Mouse (Mus musculus) fat pad, adult 2 months (tissue): ENCODE measurements at regions not wholly inside any gene's neighbourhood (a gene's known extent, or its start where the extent isn't known, plus 50 kb on each side); places are given as distances from the start of the nearest gene placed in this dataset.

ENCODE experiments used
- DNase-seq: peaks from one replicate; pipeline ENCODE4 v3.0.0-alpha.2; 2011; ENCODE audit warnings: low read depth, low spot score; ENCODE audit errors: extremely low read depth

DNA sequence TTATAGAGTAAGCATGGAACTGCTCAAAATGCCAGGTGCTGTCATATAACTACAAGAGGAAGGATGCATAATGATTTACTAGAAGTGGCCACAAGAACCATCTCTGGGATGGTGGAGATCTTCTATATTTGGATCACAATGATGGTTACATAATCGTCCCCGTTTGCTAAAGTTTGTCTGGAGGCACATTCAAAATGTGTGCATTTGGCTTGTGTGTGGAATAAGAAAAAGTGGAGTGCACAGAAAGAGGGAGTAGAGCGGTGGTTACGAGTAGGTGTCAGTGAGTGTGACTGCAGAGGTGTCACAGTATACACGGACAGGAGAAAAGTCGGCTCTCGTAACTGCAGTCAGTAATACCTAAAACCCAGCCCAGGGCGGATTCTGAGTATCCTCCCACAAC, 238.3 kb upstream of the Cnr1 start:
- DNase-seq: no peak

DNA sequence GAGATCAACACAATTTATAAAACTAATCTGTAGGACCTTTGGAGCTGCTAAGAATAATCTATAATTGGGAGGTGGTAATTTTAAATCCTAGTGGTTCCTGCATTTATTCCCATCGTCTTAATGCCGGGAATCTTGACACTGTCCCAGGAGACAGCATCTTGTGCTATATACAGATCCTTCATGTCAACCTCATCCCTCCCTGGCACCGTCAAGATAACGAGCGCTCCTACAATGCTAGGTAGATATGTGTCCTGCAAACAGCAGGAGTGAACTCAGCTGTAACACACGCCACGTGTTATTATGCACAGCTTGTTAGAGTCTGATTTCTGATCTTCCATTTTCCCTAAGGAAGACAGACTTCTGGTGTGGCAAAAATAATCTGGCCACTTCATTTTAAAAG, 237.0 kb upstream of the Cnr1 start:
- DNase-seq: no peak

DNA sequence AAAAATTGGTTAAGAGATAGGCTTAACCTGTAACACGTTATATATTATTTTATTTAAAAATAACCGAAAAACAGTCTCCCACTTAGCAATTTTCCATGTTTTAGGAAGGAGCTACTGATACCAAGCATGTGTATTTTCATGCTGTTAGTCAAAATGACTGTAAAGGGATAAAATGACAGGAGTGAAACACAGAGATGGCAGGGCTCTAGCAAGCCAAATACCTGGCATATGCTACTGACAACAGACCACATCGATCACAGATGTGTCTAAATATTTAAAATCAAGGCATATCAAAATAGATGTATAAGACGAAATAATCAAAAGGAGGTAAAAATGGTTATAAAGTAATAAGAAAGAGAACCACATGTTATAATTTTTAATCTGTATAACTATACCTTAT, 231.0 kb upstream of the Cnr1 start:
- no peak for DNase-seq

DNA sequence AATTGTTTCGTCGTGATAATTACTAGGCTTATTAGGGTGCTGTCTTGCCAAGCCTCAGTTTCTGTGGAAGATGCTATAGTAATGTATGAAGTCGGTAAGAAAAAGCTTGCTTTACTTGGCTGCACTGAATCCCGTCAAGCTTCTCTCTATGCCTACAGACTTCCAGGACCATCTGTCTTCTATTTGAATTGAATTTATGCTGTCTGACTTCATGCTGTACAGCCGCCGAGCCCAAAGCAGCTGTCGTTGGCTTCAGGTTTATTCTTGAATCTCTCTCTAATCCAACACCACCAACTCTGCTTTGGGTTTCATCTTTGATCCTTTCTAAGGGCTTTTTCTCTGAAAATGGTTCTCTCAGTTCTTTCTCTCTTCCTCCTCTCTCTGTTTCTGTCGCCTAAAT, 227.4 kb upstream of the Cnr1 start:
- DNase-seq: no peak

DNA sequence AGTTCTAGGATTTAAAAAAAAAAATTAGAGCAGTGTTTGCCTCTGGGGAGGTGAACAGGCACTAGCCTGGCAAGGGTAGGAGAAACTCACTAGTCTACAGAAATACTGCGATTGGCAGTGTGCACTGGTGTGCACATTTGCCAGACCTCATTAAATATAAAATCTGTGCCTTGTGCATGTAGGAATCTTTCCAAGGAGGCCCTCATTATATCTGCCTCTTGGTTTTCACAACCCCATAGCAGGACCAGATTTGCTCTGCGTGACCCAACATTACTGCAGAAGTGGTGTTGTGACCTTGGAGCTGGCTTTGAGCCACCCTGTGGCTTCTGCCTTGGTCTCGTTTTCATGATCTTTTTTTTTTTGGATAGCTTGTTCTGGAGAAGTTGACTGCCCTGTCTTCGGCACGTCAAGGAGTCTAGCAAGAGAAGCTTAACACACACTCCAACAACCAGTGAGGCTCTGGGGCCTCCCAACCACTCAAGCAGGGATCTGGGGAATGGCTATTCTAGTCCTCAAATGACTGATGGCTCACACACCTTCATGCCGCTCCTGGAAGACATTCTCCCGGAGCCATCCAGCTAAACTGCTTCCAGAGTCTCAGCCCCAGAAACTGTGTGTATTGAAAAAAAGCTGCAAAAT, 222.2 kb upstream of the Cnr1 start:
- peak; percentile 7 for DNase-seq

DNA sequence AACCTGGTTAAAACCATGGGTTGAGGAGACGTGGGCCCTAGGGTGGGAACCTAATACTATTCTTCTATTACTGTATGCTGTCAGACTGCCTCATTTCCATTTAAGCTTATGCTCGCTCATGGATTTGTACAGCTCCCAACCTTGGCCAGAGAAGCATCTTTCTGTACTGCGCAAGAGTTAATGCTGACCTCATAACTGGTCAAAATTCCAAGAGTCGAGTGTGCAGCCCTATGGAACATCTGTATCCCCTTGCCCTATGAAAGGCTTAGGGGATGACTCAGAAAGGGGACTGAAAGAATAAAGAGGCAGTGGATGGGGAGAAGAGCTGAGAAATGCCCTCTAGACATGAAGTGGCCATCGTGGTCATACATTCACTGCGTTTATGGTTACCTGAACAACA, 218.7 kb upstream of the Cnr1 start:
- no peak for DNase-seq

DNA sequence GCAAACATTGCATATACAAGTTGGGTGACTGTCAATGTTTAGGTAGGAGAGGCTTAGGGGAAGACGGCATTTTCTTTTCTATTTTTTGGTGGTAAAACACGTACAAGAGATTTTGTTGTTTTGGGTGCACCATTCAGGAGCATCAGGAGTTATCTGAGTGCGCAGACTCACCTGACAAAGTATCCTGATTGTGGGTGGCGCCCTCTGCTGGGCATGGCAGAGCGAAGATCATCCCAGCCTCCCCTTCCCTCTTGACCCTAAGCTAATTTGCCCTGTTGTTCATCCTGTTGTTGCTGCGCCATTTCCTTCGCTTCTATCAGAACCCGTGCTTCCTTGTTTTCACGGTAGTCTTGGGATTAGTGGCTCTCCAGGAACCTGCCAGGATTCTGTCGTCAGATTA, 217.6 kb upstream of the Cnr1 start:
- DNase-seq: no peak

DNA sequence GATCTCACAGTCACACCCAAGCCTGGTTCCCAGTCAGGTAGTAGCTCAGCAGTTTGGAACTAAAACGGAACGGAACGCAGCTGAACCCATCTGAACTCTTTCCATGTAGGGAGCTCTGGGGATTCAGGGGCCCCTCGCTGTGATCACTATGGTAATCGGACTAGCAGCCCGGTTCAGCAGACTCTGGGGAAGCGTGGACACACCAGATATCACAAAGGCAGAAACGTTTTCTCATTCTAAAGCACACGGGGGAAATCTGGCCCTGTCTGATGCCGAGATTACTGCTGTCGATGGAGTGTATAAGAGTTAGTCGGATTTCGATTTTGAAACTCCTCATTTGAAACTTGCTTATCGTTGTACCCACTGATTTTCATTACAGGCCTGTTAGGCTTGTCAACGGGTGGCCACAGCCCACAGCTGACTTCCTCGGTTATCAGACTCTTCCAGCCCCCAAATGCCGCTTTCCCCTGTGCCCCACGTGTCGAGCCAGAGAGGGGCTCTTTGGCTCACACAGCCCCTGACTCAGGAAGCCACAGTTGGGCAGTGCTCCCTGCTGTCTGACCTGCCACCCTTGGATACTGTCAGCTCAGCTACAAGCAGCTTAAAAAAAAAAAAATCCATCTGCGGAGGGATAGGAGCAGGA, 207.8 kb upstream of the Cnr1 start:
- DNase-seq: no peak

DNA sequence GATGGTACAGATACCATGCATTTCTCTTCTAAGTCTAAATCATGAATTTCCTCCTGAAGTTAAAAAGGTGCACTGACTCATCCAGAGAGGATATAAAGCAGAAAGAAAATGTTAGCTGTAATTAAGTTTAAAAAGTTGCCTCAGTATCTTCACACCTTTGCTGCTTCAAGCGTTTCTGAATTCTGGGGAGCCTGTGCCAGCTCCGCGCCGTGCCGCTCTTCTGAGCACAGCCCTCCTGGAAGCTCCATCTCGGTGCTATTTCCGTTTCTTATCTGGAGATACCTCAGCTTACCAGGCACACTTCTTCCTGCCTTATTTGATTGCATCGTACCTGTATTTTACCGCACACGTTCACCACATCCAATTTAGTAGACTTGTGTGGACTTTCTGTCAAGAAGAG, 203.4 kb upstream of the Cnr1 start:
- no peak for DNase-seq

DNA sequence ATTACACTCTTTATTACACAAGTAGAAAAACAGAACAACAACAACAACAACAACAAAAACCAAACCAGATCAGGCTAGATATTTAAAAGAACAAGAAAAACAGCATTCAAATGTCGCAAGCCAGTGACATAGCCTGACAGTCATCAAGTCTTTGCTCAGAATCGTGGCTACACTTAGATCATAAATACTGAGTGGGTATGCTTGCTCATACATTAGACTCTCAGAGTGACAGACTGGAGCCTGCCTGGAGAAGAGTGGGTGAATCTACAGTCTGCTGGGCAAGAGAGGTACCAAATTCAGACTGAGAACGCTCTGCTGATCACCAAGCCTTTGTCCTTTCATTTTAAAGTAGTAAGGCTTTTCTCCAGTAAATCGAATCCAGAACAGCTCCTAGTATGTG, 202.4 kb upstream of the Cnr1 start:
- no peak for DNase-seq

DNA sequence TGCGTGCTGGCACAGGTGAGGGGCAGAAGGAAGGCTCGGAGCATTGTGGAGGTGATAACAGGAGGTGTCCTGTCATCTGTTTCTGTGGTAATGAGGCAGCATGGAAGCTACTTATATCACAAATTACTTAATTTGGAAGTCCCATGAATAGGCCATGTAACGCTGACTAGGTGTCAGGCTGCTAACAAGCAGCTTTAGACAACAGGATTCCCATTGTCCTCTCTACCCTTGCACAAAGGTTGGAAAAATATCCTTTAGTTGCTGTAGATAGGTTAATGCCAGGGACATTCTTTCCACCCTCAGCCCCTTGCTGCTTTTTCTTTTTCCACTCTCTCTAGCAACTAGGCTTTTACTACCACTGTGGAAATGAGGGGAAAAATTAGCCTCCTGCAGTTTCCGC, 192.6 kb upstream of the Cnr1 start:
- DNase-seq: no peak

DNA sequence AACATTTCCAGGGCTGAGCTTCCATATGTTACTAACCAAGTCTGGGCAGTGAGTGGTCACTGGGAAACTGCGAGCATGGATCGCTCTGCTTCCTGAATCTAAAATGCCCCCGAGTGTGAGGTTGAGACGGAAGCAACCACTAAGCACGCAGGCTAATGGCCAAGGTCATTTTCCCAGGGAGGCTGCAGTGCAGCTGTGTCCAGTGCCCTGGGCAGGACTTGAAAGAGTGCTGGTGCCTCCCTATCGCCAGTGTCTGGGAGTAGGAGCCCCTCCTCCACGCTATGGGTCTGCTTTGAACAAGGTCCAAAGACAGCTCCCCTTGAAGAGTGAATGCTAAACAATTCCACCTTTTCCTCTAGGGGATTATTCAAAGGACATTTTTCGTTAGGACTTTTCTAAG, 189.5 kb upstream of the Cnr1 start:
- no peak for DNase-seq

DNA sequence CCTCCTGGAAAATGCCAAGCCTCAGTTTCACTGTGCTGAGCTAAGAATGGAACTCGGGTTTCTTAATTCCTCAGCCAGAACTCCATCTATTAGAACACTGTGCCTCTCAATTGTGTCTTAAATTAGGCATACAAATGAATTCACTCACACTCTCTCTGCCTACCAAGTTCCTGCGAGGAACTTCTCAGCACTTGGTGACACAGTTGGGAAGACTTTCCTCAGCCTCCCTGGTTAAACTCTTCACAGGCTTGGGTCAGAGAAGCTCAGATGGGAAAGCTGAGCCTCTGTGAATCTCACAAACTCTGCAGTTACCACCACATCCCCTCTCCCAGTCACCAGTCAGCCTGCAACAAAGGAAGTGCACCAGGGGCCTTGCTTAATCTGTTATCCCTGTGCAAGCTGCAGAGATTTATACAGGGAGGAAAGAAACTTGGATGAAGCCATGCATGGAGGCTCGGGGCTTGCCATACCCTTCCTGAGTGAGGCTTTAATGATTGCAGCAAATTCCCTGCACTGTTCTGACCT, 188.9 kb upstream of the Cnr1 start:
- DNase-seq: no peak

DNA sequence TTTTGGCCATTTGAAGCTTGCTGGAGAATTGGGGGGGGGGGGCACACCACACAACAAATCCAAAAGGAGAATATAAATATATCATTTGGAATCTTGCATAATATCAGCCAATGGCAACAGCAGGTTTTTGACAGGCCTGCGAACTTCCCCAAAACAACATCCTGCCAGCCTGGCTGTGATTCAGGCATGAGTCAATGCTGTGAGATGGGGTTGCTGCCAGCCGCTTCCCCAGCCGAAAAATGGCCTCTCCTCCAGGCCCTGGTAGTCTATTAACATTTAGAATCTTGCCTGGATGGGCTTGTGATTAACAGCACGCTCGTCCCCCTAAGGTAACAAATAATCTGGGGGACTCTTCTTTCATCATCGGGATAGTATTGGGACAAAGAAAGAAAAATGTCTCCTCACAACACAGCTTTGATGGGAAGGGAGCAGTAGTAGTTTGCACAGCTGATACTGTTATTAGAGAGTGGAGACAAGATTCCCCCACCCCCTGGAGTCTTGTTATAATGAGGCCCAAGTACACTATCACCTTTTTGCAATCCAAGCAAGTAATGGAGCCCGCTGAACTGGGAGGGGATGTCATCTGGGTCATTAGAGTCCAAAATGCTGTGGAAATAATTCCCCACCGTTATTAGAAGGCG, 188.2 kb upstream of the Cnr1 start:
- DNase-seq: no peak

DNA sequence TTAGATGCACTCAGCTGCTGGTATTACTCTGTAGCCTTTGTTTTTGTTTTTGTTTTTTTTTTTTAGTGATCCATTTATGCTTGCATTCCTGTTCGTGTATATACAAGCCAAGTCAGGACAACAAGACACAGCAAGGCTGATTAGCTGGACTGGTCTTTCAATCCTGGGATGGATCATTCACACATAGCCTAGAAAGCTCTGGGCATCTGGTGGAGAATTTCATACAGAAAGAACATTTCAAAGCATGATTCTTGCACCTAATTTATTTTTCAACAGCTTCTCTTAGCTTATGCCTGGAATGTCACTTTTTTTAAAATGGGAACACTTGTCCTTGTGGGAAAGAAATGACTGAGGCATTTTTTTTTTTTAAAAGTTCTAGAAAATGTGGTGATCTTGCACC, 187.1 kb upstream of the Cnr1 start:
- DNase-seq: no peak

DNA sequence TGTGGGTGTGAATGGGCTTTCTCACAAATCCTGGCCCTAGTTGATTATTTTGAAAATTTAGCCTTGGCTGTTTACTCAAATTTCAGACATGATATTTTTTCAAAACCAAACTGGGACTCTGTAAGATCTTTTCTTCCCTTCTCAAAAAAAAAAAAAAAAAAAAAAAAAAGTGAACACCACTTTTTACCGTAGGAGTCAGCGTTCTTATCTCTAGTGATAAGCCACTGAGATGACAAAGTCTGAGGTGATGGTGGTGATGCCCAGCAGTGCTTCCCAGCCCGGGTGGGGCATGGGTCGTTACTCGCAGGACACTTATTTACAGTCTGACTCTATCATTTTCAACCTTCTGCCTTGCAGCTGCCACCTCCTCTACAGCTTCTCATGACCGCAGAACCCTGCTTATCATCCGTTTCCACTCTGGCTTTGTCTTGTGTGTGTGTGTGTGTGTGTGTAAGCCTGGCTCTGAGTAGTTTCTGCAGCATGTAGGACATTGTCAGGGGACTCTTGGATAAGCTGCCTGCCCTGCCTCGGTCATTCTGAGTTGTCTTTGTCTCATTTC, 186.5 kb upstream of the Cnr1 start:
- no peak for DNase-seq

DNA sequence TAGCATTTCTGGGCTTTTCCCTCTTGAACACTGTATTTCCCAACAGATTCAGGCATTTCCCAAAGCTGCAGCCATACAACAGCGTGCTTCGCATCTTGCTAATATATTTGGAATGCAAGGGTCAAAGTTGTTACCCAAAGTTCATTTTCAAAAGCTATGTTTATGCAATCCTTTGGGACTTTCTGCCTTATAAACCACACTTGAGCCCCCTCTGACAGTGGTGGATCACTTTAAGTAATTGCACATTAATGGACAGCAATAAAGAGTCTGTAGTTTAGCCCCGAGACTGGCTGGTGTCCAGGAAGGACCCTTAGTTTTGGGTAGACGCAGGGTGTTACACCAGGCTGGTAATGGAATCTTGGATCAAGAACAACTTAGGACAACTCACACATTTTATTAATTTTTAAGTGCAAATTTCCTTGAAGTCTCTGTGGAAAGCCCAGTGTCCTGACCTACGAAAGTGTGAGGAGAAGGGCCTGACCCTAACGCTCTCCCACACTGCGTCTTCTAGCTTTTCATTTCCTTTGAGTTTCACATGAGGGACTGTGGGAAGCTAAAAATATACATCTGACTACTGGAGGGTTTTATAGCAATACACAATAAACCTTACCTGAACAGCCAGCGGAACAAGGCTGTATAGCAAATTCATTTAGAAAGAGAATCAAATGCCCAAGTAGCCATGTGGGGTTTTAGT, 185.0 kb upstream of the Cnr1 start:
- no peak for DNase-seq

DNA sequence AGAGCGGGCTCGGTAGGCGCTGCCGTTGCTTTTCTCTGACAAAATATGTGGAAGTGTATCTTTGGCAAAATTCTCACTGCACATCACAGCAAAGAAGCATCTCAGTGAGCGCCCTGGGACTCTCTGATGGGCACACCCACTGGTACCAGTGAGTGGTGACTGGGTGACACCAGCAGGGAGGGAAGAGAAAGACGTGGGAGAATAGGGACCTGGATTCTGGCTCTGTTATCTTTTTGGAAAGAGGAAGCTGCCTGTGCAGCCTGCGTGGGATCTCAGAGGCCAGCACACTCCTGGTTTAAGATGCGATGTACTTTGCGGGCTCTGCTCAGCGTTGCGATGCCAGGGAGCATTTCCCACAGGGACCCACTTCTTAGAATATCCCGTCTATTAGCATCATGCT, 183.4 kb upstream of the Cnr1 start:
- DNase-seq: no peak

DNA sequence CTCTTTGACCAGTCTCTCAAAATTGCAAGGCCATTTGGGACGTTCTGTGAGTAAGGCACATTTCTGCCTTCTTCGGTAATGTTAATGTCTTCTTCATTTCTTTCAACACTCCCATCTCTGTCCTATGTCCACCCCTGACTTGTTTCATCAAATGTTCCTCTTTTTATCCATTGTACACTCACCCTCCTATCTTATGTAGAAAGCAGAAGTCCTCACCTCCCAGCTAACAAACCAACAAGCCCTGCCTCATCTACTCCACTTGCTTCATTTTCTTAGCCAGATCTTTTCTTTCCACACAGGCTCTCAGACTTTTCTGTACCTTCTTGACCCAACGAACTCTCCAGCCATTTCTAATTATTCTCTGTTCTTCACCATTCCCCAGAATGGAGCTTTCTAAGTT, 179.2 kb upstream of the Cnr1 start:
- no peak for DNase-seq

DNA sequence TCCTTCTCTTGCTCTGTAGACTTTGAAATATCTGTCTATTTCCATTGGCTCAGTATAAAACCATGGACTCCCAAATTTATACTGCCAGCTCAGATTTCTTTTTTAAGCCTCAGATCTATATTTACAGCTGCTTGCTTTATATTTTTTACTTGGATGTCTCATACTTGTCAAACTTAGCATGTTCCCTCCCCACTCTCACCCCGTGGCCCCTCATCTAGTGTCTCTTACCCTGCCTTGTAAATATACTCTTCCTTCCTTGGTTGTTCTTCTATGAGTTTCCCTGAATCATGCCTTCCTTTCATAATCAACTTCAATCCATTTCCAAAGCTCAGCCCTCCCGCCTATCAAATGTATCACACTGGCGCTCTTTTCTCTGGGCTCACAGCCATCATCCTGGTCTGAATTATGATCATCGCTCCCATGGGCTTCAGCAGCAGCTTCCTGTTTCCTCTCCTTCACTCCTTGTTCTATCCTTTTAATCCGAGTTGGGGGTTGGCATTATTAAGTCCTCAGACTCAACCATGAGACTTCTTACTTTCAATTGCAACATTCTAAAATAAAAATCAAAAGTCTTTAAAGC, 177.0 kb upstream of the Cnr1 start:
- no peak for DNase-seq

DNA sequence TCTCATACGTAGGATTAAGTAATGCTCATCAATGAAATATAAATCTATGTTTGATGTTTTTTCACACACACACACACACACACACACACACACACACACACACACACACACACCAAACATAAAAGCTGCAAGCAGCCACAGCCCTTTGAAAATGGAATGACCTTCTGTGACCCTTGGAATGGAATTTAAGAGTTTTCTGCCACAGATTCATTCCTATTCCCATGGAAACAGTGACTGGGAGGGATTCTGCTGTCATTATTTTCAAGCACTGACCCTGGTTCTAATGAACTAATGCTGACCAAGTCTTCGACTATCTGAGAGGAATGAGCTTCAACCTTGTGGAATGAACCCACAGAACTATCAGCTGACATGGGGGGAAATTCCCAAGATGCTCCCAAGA, 156.7 kb upstream of the Cnr1 start:
- no peak for DNase-seq
